Mouse (Mus musculus) hindbrain, postnatal 0 days (tissue): Measurements from ENCODE around the gene Neu1. TPM values are rescaled to one million over a fixed set of nuclear protein-coding genes. Genes with fewer than 3 reads are reported as not detected.
"Not testable (repeated sequence)": the region's sequence is repeated elsewhere in the genome, so short reads cannot be mapped to it uniquely, and the experiment has no call there.

ENCODE experiments used
- ATAC-seq: fragments of 200-750 bp; cut with Nextera tagmentation; 2 replicates; pipeline ENCODE4 v1.8.0; 2017; ENCODE audit warnings: mild to moderate bottlenecking, moderate TSS enrichment, moderate library complexity
- DNase-seq: peaks from one replicate; pipeline ENCODE4 v3.0.0-alpha.2; 2015; ENCODE audit warnings: low spot score
- H3K27ac ChIP-seq: fragments of 300-500 bp; sonication (generic); 2 replicates; pipeline ENCODE4 v1.5.1; 2014; ENCODE audit warnings: mild to moderate bottlenecking
- H3K27me3 ChIP-seq: fragments of 300-500 bp; sonication (generic); 2 replicates; pipeline ENCODE4 v1.6.1; 2014; ENCODE audit warnings: low read length, mixed read lengths; ENCODE audit not compliant: insufficient read depth
- H3K36me3 ChIP-seq: fragments of 300-500 bp; sonication (generic); 2 replicates; pipeline ENCODE4 v1.6.1; 2014; ENCODE audit warnings: low read length, mixed read lengths; ENCODE audit not compliant: insufficient read depth
- H3K4me1 ChIP-seq: fragments of 300-500 bp; sonication (generic); 2 replicates; pipeline ENCODE4 v1.6.1; 2014; ENCODE audit warnings: antibody characterized with exemption, low read length, mixed read lengths; ENCODE audit not compliant: insufficient read depth
- H3K4me2 ChIP-seq: fragments of 300-500 bp; sonication (generic); 2 replicates; pipeline ENCODE4 v1.6.1; 2014; ENCODE audit warnings: low read depth, mild to moderate bottlenecking, low read length, moderate library complexity, mixed read lengths
- H3K4me3 ChIP-seq: fragments of 300-500 bp; sonication (generic); 2 replicates; pipeline ENCODE4 v1.5.1; 2014; ENCODE audit warnings: low read length
- H3K9ac ChIP-seq: fragments of 300-500 bp; sonication (generic); replicated peaks from 2 replicates; pipeline ENCODE4 v1.6.1; 2014; ENCODE audit warnings: mild to moderate bottlenecking, low read length, moderate library complexity, mixed read lengths
- H3K9me3 ChIP-seq: fragments of 300-500 bp; sonication (generic); 2 replicates; pipeline ENCODE4 v1.6.1; 2016; ENCODE audit warnings: low read length, mixed read lengths
- CTCF ChIP-seq: IDR thresholded peaks from 2 replicates; pipeline ENCODE4 v1.5.1; 2016; ENCODE audit warnings: antibody characterized with exemption, control low read depth, low read depth
- WGBS: fragments of 180-500 bp; shearing (Covaris S2); extraction: QIAGEN DNeasy Blood & Tissue Kit; methylation state at CpG from one replicate; pipeline ENCODE4 v1.1.7; 2014; 5-methylcytosine and 5-hydroxymethylcytosine counted together
- polyA plus RNA-seq: library from polyadenylated mRNA; unstranded; fragments of >200 nt; fragmentation: Nextera tagmentation; extraction: Ambion mirVana; gene quantifications from 2 replicates; pipeline ENCODE4 v1.2.1, GENCODE M21; 2015
- total RNA-seq: library from RNA; depleted of rRNA; stranded (reverse); fragments of >200 nt; gene quantifications from 2 replicates; pipeline ENCODE4 v1.2.3, GENCODE M21; 2014

Gene Neu1
- total and polyA plus RNA-seq, 2 experiments from 2014 or later = 43.1 to 50.9 TPM

GRCm38 (mm10) chr17:34959130-34959778 lies 28.2 kb downstream of the Neu1 start, which contains the start of gene Hspa1b:
Hspa1b (minus strand) TSS chr17:34959238.
- ATAC-seq (peak; percentile 95), DNase-seq (peak; percentile 76)
- WGBS = 2% methylated on average over 27 of the region's 32 CpGs
- Histone ChIP-seq H3K4me2 (peak within 1 kb of the TSS; percentile 66), H3K27ac (peak within 1 kb of the TSS; percentile 70), H3K4me3 (peak within 1 kb of the TSS; percentile 41), H3K9ac (0 out of 2 replicates have a peak within 1 kb of the TSS, but pooled peaks have one; percentile 3)
- not testable (repeated sequence) for H3K27me3 ChIP-seq, H3K36me3 ChIP-seq, H3K4me1 ChIP-seq, H3K9me3 ChIP-seq

- Histone ChIP-seq H3K27ac (peak overlapping the region; percentile 70), H3K27me3 (no peaks in the 10 kb centered on the region), H3K9me3 (no peaks in the 10 kb centered on the region), H3K36me3 (no peaks in the 10 kb centered on the region), H3K9ac (no peak overlapping the region), H3K4me2 (peak overlapping the region; percentile 66), H3K4me3 (peak overlapping the region; percentile 41), H3K4me1 (no peaks in the 10 kb centered on the region)
- DNase-seq (no peak), ATAC-seq (no peak; the same call in 1 of the 2 replicates)
- WGBS = 18% methylated on average over 12 of the region's 12 CpGs
- no peak for TF ChIP-seq CTCF
Observed at GRCm38 (mm10) chr17:34959881-34960515, 28.9 kb downstream of the Neu1 start.

- no peak for ATAC-seq
- Histone ChIP-seq H3K27ac (no peak overlapping the region), H3K9ac (no peak overlapping the region)
Observed at GRCm38 (mm10) chr17:34960702-34961493, 29.8 kb downstream of the Neu1 start.

GRCm38 (mm10) chr17:34962125-34962524 lies 31.1 kb downstream of the Neu1 start:
- H3K27me3 ChIP-seq = no peaks in the 10 kb centered on the region
- H3K36me3 ChIP-seq = no peaks in the 10 kb centered on the region
- ATAC-seq = no peak
- no peak for DNase-seq
- no peaks in the 10 kb centered on the region for H3K4me1 ChIP-seq
- 38% methylated on average over 3 of the region's 3 CpGs for WGBS
- H3K9me3 ChIP-seq = no peaks in the 10 kb centered on the region
- no peak overlapping the region for H3K9ac ChIP-seq
- no peak overlapping the region for H3K4me3 ChIP-seq
- no peak for TF ChIP-seq CTCF
- no peak overlapping the region for H3K4me2 ChIP-seq
- no peak overlapping the region for H3K27ac ChIP-seq

More at GRCm38 (mm10) chr17:34960702-34961493, 29.8 kb downstream of the Neu1 start:
- H3K9me3 ChIP-seq = no peaks in the 10 kb centered on the region
- H3K4me3 ChIP-seq = no peak overlapping the region
- no peak overlapping the region for H3K4me2 ChIP-seq
- no peaks in the 10 kb centered on the region for H3K4me1 ChIP-seq
- no peaks in the 10 kb centered on the region for H3K27me3 ChIP-seq
- DNase-seq = no peak
- no peaks in the 10 kb centered on the region for H3K36me3 ChIP-seq
- no peak for TF ChIP-seq CTCF

- Histone ChIP-seq H3K4me3 (no peak overlapping the region), H3K9me3 (no peaks in the 10 kb centered on the region), H3K4me2 (no peak overlapping the region), H3K36me3 (no peaks in the 10 kb centered on the region), H3K27ac (no peak overlapping the region), H3K27me3 (no peaks in the 10 kb centered on the region), H3K9ac (no peak overlapping the region), H3K4me1 (no peaks in the 10 kb centered on the region)
- 45% methylated on average over 1 of the region's 1 CpGs for WGBS
- no peak for ATAC-seq
- no peak for DNase-seq
- no peak for TF ChIP-seq CTCF
Observed at GRCm38 (mm10) chr17:34962841-34963240, 31.8 kb downstream of the Neu1 start.

- TF ChIP-seq CTCF = no peak
- peaks cover 11% of the 10 kb centered on the region; the same call in 1 of the 2 replicates for H3K27me3 ChIP-seq
- DNase-seq (no peak), ATAC-seq (no peak)
- WGBS = 11% methylated on average over 1 of the region's 1 CpGs
- H3K9me3 ChIP-seq = no peaks in the 10 kb centered on the region
- no peak overlapping the region for H3K9ac ChIP-seq
- no peaks in the 10 kb centered on the region for H3K4me1 ChIP-seq
- no peaks in the 10 kb centered on the region for H3K36me3 ChIP-seq
- no peak overlapping the region for H3K4me2 ChIP-seq
- H3K27ac ChIP-seq = no peak overlapping the region
- H3K4me3 ChIP-seq = no peak overlapping the region
Observed at GRCm38 (mm10) chr17:34964640-34965049, 33.6 kb downstream of the Neu1 start.
